ENCODE assay signal across 24 mouse cellular contexts in the genomic region with DNA sequence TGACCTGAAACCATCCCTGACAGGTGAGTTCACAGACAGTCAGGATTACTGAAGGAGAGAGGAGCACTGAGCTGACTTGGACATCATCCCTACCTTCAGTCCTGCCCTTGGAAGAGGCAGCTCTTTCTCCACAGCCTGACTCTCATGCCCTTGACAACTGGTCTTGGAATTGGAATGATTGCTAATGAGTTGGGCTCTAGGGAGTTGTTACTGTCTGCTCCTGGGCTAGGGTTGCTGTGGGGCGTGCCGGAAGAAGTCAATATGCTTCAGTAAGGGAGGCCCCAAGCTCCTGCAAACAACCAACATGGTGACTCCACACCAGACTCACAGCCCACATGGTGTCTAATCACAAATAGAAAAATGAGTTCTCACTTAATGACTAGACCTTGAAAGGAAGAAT. TPM values are rescaled to one million over a fixed set of nuclear protein-coding genes. Genes with fewer than 3 reads are reported as not detected.
DNase-seq lines count a peak whose midpoint lies in the region; ATAC-seq lines count a peak whose summit lies in the region.
"Had no signal": no experiment of that assay in that cellular context is flagged by ENCODE, and none has a peak within 500 bp of the region (broad histone marks: within the 10 kb centered on the region; RNA-seq: fewer than 3 reads in every experiment).

No protein-coding gene starts in this region.

- no peak for ATAC-seq in intestine, embryonic 16.5 days
- no peak for ATAC-seq in forebrain, embryonic 14.5 days
- ATAC-seq: activated CD4-positive, CD25-positive, alpha-beta regulatory T cell, adult 4 months; CD4-positive, CD25-positive, alpha-beta regulatory T cell, adult 4 months; Patski had no signal

- no peak overlapping the region for H3K4me2 ChIP-seq in intestine, embryonic 16.5 days (ENCODE audit: low read depth, low read length)
- H3K4me2 ChIP-seq in forebrain, embryonic 14.5 days (ENCODE audit: low read length): no peak overlapping the region

- no peaks in the 10 kb centered on the region for H3K4me1 ChIP-seq in intestine, embryonic 16.5 days (ENCODE audit: control insufficient read depth, insufficient read depth, low read length)
- no peaks in the 10 kb centered on the region for H3K4me1 ChIP-seq in forebrain, embryonic 14.5 days (ENCODE audit: control insufficient read depth, insufficient read depth, low read length)

- H3K27me3 ChIP-seq in intestine, embryonic 16.5 days (replicated peaks; ENCODE audit: control insufficient read depth, insufficient read depth, low read length): no peaks in the 10 kb centered on the region
- H3K27me3 ChIP-seq in forebrain, embryonic 14.5 days (replicated peaks; ENCODE audit: control insufficient read depth, insufficient read depth, low read length): no peaks in the 10 kb centered on the region
- H3K27me3 ChIP-seq: CH12.LX, Patski had no signal

- peak; percentile 24 for DNase-seq in adrenal gland, adult 2 months
- no peak for DNase-seq in adrenal gland, postnatal 25 days
- DNase-seq in ES-CJ7 (ENCODE audit: low read depth, low spot score) (peak; percentile 39), R1 (ENCODE audit: low read depth, low spot score) (peak; percentile 56), ZHBTc4 (ENCODE audit: low read depth, low spot score) (peak; percentile 75)
- no peak for DNase-seq in embryo, embryonic 9.5 days (ENCODE audit: extremely low spot score)
- DNase-seq in forebrain, embryonic 14.5 days (ENCODE audit: low spot score): no peak
- DNase-seq: adrenal gland, adult 8-10 months; adrenal gland, postnatal 10 days; adrenal gland, postnatal 14 days; B cell, adult 2 months; cerebellum, adult 11 months; cerebellum, adult 11-12 months; cerebellum, adult 18-20 months; cerebellum, adult 2 months; cerebellum, adult 8-10 months; cerebellum, adult 9-10 months; cerebellum, adult 9-11 months had no signal

- no peak overlapping the region for H3K9ac ChIP-seq in intestine, embryonic 16.5 days (ENCODE audit: low read depth, low read length)
- H3K9ac ChIP-seq in forebrain, embryonic 14.5 days (ENCODE audit: low read length): no peak overlapping the region

- H3K27ac ChIP-seq in intestine, embryonic 16.5 days (ENCODE audit: low read length): no peak overlapping the region
- no peak overlapping the region for H3K27ac ChIP-seq in forebrain, embryonic 14.5 days (ENCODE audit: low read depth, low read length)

- no peaks in the 10 kb centered on the region for H3K9me3 ChIP-seq in intestine, embryonic 16.5 days (ENCODE audit: control insufficient read depth, low read length)
- H3K9me3 ChIP-seq in forebrain, embryonic 14.5 days (replicated peaks; ENCODE audit: control insufficient read depth, low read length): no peaks in the 10 kb centered on the region
- H3K9me3 ChIP-seq: G1E had no signal

- WGBS in intestine, embryonic 16.5 days: 92% methylated on average over 2 of the region's 2 CpGs
- WGBS in forebrain, embryonic 14.5 days: 86% methylated on average over 2 of the region's 2 CpGs

- H3K4me3 ChIP-seq in intestine, embryonic 16.5 days (ENCODE audit: low read length): no peak overlapping the region
- no peak overlapping the region for H3K4me3 ChIP-seq in forebrain, embryonic 14.5 days (ENCODE audit: low read depth, low read length)

- H3K36me3 ChIP-seq in intestine, embryonic 16.5 days (ENCODE audit: control insufficient read depth, insufficient read depth, low read length): peaks cover 22% of the 10 kb centered on the region
- H3K36me3 ChIP-seq in forebrain, embryonic 14.5 days (ENCODE audit: control insufficient read depth, insufficient read depth, low read length): peaks cover 88% of the 10 kb centered on the region

RNA-seq across cellular contexts. Expression of a gene that starts 21.7 kb away (rescaled TPM):
- total RNA-seq in adrenal gland, adult 2 months (2021): 1 to 10 TPM in 1 of 2 experiments, under 1 TPM in 1; 0.58 to 1.4 TPM
- not detected in 2 replicates for polyA plus RNA-seq in adrenal gland, adult 2 months (2012; rRNA removed)
- 0.76 and 1.2 TPM in 2 replicates for total RNA-seq in adrenal gland, postnatal 25 days (2021)
- polyA plus RNA-seq in intestine, embryonic 16.5 days (2015; fragmentation: Nextera tagmentation; extraction: Ambion mirVana): 0.15 and 0.53 TPM in 2 replicates
- 0.33 and 0.62 TPM in 2 replicates for polyA plus RNA-seq in forebrain, embryonic 14.5 days (2014; fragmentation: Nextera tagmentation; extraction: Ambion mirVana)
- total RNA-seq: G1E had no signal
- polyA plus RNA-seq: G1E had no signal

RNA-seq across cellular contexts. Expression of a gene that starts 21.9 kb away (rescaled TPM):
- total RNA-seq in adrenal gland, adult 2 months (2021): 10 to 100 TPM; 23.6 to 23.7 TPM
- polyA plus RNA-seq in adrenal gland, adult 2 months (2012; rRNA removed): 17.3 and 24.3 TPM in 2 replicates
- total RNA-seq in adrenal gland, postnatal 25 days (2021): 27.5 and 29.5 TPM in 2 replicates
- polyA plus RNA-seq in intestine, embryonic 16.5 days (2015; fragmentation: Nextera tagmentation; extraction: Ambion mirVana): 41.2 and 49.5 TPM in 2 replicates
- 29.0 and 29.5 TPM in 2 replicates for polyA plus RNA-seq in forebrain, embryonic 14.5 days (2014; fragmentation: Nextera tagmentation; extraction: Ambion mirVana)

Comparison
In these comparisons a context has a peak if more than half of its experiments do, and no peak if none do; other contexts are left out.
1. DNase-seq: peak in adrenal gland, adult 2 months (single experiment), ES-CJ7 (single experiment), R1 (single experiment) and ZHBTc4 (single experiment); none in adrenal gland, postnatal 25 days (single experiment), embryo, embryonic 9.5 days (single experiment) and forebrain, embryonic 14.5 days (single experiment).